Mouse (Mus musculus) cortical plate, adult 2 months (tissue): ENCODE data around the gene Kirrel.

Experiments
- CTCF ChIP-seq: fragments of 200-500 bp; IDR thresholded peaks from 2 replicates; pipeline ENCODE4 v1.5.1; 2011; ENCODE audit warnings: mild to moderate bottlenecking, control low read depth, low read length; ENCODE audit not compliant: insufficient read depth; ENCODE audit errors: extremely low read depth
- POLR2A ChIP-seq: fragments of 200-500 bp; IDR thresholded peaks from 2 replicates; pipeline ENCODE4 v1.6.1; 2011; ENCODE audit warnings: mild to moderate bottlenecking, low read length, control low read depth; ENCODE audit not compliant: insufficient read depth; ENCODE audit errors: extremely low read depth

GRCm38 (mm10) chr3:87076161-87076560, 98.4 kb downstream of the Kirrel start:
- TF ChIP-seq CTCF (no peak), POLR2A (no peak)
